Mouse (Mus musculus) embryonic facial prominence, embryonic 15.5 days (tissue): ENCODE measurements around the gene Prmt7. TPM values are rescaled to one million over a fixed set of nuclear protein-coding genes. Genes with fewer than 3 reads are reported as not detected.

Experiments used
- ATAC-seq: fragments of 200-750 bp; cut with Nextera tagmentation; 2 replicates; pipeline ENCODE4 v1.8.0; 2017; ENCODE audit warnings: low read depth, moderate TSS enrichment; ENCODE audit not compliant: insufficient number of reproducible peaks, low FRiP score, low TSS enrichment
- H3K27ac ChIP-seq: fragments of 300-500 bp; sonication (generic); replicated peaks from 2 replicates; pipeline ENCODE4 v1.5.1; 2015; ENCODE audit warnings: mild to moderate bottlenecking, inconsistent platforms
- H3K27me3 ChIP-seq: fragments of 300-500 bp; sonication (generic); 2 replicates; pipeline ENCODE4 v1.6.1; 2015; ENCODE audit warnings: inconsistent platforms
- H3K36me3 ChIP-seq: fragments of 300-500 bp; sonication (generic); 2 replicates; pipeline ENCODE4 v1.6.1; 2015; ENCODE audit warnings: mild to moderate bottlenecking, inconsistent platforms
- H3K4me1 ChIP-seq: fragments of 300-500 bp; sonication (generic); 2 replicates; pipeline ENCODE4 v1.6.1; 2015; ENCODE audit warnings: inconsistent platforms
- H3K4me2 ChIP-seq: fragments of 300-500 bp; sonication (generic); replicated peaks from 2 replicates; pipeline ENCODE4 v1.6.1; 2015; ENCODE audit warnings: mild to moderate bottlenecking, inconsistent platforms
- H3K4me3 ChIP-seq: fragments of 300-500 bp; sonication (generic); replicated peaks from 2 replicates; pipeline ENCODE4 v1.5.1; 2015; ENCODE audit warnings: mild to moderate bottlenecking, inconsistent platforms
- H3K9ac ChIP-seq: fragments of 300-500 bp; sonication (generic); 2 replicates; pipeline ENCODE4 v1.6.1; 2015; ENCODE audit warnings: inconsistent platforms
- H3K9me3 ChIP-seq: fragments of 300-500 bp; sonication (generic); replicated peaks from 2 replicates; pipeline ENCODE4 v1.6.1; 2016; ENCODE audit warnings: inconsistent platforms
- WGBS: fragments of 180-500 bp; shearing (Covaris S2); methylation state at CpG from one replicate; pipeline ENCODE4 v1.1.7; 2015; 5-methylcytosine and 5-hydroxymethylcytosine counted together
- polyA plus RNA-seq: library from polyadenylated mRNA; unstranded; fragments of >200 nt; fragmentation: Nextera tagmentation; extraction: Ambion mirVana; gene quantifications from 2 replicates; pipeline ENCODE4 v1.2.1, GENCODE M21; 2015

Gene Prmt7
- polyA plus RNA-seq, 1 experiment from 2014 or later, result 44.5 TPM

DNA sequence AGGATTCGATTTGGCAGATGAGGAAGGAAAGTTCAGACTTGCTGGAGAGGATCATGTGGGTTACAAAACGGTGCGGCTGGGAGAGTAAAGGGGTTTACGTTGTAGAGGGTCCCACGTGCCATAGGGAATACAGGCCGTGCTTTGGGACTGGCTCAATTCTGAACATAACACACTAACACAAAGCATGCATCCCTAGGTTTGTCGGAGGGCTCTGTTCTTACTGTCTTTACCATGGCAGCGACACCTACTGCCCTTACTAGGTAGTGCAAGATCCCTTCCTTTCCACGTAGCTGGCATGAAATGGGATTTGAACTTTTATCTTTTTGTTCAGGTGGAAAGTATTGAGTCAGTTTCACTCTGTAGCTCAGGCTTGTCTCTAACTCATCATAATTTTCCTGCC lies 15.9 kb downstream of the Prmt7 start:
- no peak overlapping the region for H3K4me3 ChIP-seq
- H3K4me1 ChIP-seq, result no peaks in the 10 kb centered on the region
- no peak overlapping the region for H3K4me2 ChIP-seq
- no peaks in the 10 kb centered on the region for H3K27me3 ChIP-seq
- no peak for ATAC-seq
- no peaks in the 10 kb centered on the region for H3K9me3 ChIP-seq
- H3K27ac ChIP-seq, result no peak overlapping the region
- no peak overlapping the region for H3K9ac ChIP-seq
- H3K36me3 ChIP-seq, result peaks cover 29% of the 10 kb centered on the region
- 36% methylated on average over 9 of the region's 9 CpGs for WGBS

DNA sequence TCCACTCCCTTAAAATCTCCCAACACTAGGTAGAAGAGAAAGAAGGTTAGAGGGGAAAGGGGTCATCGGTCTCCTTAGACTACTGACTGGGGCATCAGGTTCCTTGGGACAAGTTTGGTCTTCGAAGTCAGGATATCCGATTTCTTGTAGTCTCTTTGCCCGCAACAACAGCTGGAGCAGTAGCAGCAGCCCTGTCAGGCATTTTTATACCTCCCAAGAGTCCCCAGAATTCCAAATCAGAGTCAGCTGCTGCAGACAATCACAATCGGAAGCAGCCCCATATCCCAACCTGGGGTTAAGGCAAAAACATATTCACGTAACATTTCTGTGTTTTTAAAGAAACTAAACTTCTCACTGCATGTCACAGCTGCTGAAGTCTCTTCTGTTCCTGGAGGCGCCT lies 20.8 kb downstream of the Prmt7 start:
- Histone ChIP-seq H3K27ac (no peak overlapping the region), H3K9ac (no peak overlapping the region), H3K4me1 (no peaks in the 10 kb centered on the region), H3K9me3 (no peaks in the 10 kb centered on the region), H3K36me3 (peaks cover 29% of the 10 kb centered on the region), H3K4me3 (no peak overlapping the region), H3K27me3 (no peaks in the 10 kb centered on the region), H3K4me2 (no peak overlapping the region)
- 54% methylated on average over 7 of the region's 7 CpGs for WGBS
- no peak for ATAC-seq

DNA sequence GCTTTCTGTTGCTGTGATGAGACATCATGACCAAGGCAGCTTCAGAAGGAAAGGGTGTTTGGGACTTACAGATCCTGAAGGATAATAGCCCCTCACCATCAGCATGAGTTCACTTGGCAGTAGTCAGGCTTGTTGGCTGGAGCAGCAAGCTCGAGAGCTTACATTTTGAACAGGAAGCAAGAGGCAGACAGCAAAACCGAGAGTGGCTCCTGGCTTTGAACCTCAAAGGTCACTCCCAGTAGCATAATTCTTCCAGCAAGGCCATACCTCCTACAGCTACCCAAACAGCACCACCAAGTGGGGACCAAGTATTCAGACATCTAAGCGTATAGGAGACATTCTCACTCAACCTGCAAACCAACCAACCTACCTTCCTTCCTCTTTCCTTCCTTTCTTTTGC lies 22.0 kb downstream of the Prmt7 start:
- no peak overlapping the region for H3K27ac ChIP-seq
- no peak overlapping the region for H3K9ac ChIP-seq
- H3K4me3 ChIP-seq, result no peak overlapping the region
- no peaks in the 10 kb centered on the region for H3K27me3 ChIP-seq
- no peak overlapping the region for H3K4me2 ChIP-seq
- peaks cover 39% of the 10 kb centered on the region for H3K36me3 ChIP-seq
- H3K9me3 ChIP-seq, result no peaks in the 10 kb centered on the region
- 81% methylated on average over 3 of the region's 3 CpGs for WGBS
- ATAC-seq, result no peak
- no peaks in the 10 kb centered on the region for H3K4me1 ChIP-seq

DNA sequence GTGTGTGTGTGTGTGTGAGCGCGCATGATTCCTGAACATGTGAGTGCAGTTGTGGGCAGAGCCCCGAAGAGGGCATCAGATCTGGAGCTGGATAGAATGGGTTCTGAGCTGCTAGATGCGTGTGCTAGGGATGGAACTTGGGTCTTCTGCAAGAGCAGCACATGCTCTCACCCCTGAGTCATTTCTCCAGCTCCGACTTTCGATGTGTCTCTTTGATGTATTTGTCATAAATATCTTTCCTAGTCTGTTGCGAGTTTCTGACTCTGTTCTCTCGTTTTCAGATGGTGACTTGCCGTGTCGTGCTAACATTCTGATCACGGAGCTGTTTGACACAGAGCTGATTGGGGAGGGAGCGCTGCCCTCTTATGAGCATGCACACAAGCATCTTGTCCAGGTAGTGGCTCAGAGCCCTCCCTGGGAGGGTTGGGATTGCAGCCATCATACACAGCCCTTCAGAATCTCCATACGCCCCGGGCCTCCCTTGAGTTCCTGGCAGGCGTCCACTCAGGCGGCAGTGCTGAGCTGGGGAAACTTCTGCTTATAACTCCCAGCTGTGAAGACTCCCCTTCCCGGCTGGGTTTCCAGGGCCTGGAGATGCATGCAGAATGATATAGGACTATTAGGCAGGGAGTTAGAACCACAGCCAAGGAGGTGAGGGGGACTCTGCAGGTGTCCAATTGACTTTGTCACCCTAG lies 24.0 kb downstream of the Prmt7 start:
- no peak overlapping the region for H3K27ac ChIP-seq
- WGBS, result 76% methylated on average over 17 of the region's 17 CpGs

DNA sequence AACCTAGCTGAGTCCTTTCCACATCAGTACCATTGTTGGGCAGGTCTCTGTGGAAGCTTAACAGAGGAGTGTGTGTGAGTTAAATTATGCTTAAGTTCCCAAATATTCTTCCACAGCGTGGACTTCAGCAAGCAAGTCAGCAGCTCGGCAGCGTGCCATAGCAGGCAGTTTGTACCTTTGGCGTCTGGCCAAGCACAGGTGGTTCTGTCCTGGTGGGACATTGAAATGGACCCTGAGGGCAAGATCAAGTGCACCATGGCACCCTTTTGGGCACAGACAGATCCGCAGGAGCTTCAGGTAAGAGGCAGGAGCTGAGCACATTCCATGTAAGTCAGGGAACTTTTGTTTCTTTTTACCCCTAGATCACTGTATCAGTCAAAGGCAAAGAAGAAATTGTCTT lies 26.4 kb downstream of the Prmt7 start:
- Histone ChIP-seq H3K36me3 (peaks cover 56% of the 10 kb centered on the region), H3K4me1 (no peaks in the 10 kb centered on the region), H3K27ac (no peak overlapping the region), H3K9me3 (no peaks in the 10 kb centered on the region), H3K4me3 (no peak overlapping the region), H3K4me2 (no peak overlapping the region), H3K27me3 (no peaks in the 10 kb centered on the region), H3K9ac (no peak overlapping the region)
- no peak for ATAC-seq
- 70% methylated on average over 5 of the region's 5 CpGs for WGBS

More for the DNA sequence above, 24.0 kb downstream of the Prmt7 start:
- H3K27me3 ChIP-seq, result no peaks in the 10 kb centered on the region
- H3K4me2 ChIP-seq, result no peak overlapping the region
- no peak overlapping the region for H3K9ac ChIP-seq
- no peaks in the 10 kb centered on the region for H3K9me3 ChIP-seq
- H3K4me1 ChIP-seq, result no peaks in the 10 kb centered on the region
- no peak overlapping the region for H3K4me3 ChIP-seq
- no peak for ATAC-seq
- H3K36me3 ChIP-seq, result peaks cover 47% of the 10 kb centered on the region

DNA sequence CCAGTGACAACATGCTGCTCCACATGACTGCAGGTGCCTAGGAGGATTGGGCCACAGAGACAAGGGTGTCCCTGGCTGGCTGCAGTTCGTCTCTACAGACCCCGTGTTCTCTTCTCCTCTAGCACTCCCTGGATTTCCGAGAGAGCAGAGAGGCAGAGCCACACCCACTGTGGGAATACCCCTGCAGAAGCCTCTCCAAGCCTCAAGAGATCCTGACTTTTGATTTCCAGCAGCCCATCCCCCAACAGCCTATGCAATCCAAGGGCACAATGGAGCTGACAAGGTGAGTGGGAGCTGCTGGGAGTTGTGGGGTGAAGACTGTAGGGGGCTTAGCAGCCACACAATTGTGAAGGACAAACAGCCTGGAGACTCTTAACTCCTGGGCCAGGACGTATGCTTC lies 39.5 kb downstream of the Prmt7 start:
- no peaks in the 10 kb centered on the region for H3K27me3 ChIP-seq
- peaks cover 77% of the 10 kb centered on the region for H3K36me3 ChIP-seq

DNA sequence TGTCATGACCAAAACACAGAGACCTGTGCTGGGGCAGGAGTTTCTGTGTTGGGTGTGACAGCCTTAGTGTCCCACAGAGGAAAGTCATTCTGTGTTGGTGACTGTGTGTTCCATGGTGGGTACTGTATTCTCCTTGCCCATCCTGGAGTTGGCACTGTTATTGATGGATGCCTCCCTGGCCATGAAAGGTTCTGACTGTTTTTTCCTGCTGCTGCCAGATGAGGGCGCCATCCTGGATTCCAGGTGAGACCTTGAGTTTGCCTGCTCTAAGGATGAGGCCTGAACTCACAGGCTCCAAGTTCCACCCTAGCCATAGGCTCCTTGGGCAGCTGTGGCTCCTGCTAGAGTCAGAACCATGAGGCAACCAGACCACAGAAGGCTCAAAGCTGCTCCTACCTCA lies 47.4 kb downstream of the Prmt7 start:
- H3K27me3 ChIP-seq, result no peaks in the 10 kb centered on the region
- H3K27ac ChIP-seq, result no peak overlapping the region
- H3K36me3 ChIP-seq, result peaks cover 23% of the 10 kb centered on the region
- 0 out of 2 replicates have a peak, but pooled peaks cover 5% of the 10 kb centered on the region for H3K4me1 ChIP-seq
- no peak overlapping the region for H3K4me3 ChIP-seq
- ATAC-seq, result no peak
- no peak overlapping the region for H3K9ac ChIP-seq
- 30% methylated on average over 1 of the region's 1 CpGs for WGBS
- H3K4me2 ChIP-seq, result no peak overlapping the region
- no peaks in the 10 kb centered on the region for H3K9me3 ChIP-seq

More for the DNA sequence above, 39.5 kb downstream of the Prmt7 start:
- H3K27ac ChIP-seq, result no peak overlapping the region
- ATAC-seq, result no peak
- H3K9me3 ChIP-seq, result no peaks in the 10 kb centered on the region
- 67% methylated on average over 4 of the region's 4 CpGs for WGBS
- H3K4me2 ChIP-seq, result no peak overlapping the region
- H3K4me3 ChIP-seq, result no peak overlapping the region
- H3K9ac ChIP-seq, result no peak overlapping the region
- no peaks in the 10 kb centered on the region for H3K4me1 ChIP-seq

DNA sequence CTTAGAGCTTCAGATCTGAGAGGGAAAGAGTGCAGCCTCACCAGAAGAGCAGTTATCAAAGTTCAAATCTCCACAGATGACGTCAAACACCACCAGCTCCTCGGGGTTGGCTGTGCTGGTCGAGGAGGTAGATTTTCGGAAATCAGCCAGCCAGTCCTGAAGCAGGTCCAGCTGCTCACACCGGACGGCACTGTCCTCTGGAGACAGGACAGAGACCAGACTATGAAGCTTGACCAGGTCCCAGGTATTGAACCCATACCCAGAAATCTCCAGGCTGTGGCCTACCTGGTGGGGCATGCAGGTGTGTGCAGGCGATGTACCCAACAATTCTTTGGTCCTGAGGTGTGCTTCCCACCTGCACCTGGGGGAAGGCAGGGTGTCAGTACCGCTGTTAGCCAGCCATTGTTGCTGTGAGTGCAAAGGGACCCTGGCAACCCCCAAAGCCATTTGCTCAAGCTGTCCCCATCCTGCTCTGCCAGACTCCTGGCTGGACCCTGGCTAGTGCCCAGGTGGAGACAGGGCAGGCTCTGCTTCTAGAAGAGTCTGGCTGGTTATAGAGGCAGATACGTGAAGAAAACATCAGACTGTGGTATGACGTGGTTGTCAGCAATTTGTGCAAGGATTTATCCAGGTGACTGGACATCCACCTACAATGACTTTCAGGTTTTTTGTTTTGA lies 49.0 kb downstream of the Prmt7 start:
- H3K9me3 ChIP-seq, result no peaks in the 10 kb centered on the region
- H3K27me3 ChIP-seq, result no peaks in the 10 kb centered on the region
- no peak overlapping the region for H3K27ac ChIP-seq
- 85% methylated on average over 10 of the region's 10 CpGs for WGBS
- ATAC-seq, result no peak
- H3K36me3 ChIP-seq, result peaks cover 16% of the 10 kb centered on the region; the same call in 1 of the 2 replicates
- H3K4me2 ChIP-seq, result no peak overlapping the region
- 0 out of 2 replicates have a peak, but pooled peaks cover 5% of the 10 kb centered on the region for H3K4me1 ChIP-seq
- no peak overlapping the region for H3K4me3 ChIP-seq
- no peak overlapping the region for H3K9ac ChIP-seq

DNA sequence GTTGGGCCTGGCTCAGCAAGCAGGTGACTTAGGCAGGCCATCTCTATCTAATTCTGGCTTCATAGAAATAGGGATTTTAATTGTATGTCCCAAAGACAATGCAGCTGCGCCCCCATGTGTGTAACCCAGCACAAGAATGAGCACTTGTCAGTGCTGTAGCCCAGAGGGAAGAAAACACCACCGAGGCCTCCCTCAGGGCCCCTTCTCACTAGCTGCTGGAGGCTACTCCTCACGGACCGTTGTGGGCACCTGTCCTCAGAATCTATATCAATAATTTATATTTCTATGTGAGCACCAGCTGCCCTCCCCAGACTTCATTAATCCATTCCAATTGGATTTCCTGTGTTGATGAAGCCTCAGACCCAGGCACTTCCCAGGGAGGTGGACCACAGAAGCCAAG lies 50.2 kb downstream of the Prmt7 start:
- no peak overlapping the region for H3K27ac ChIP-seq
- no peak overlapping the region for H3K9ac ChIP-seq
- H3K36me3 ChIP-seq, result peaks cover 16% of the 10 kb centered on the region; the same call in 1 of the 2 replicates
- no peaks in the 10 kb centered on the region for H3K27me3 ChIP-seq
- H3K4me1 ChIP-seq, result 0 out of 2 replicates have a peak, but pooled peaks cover 5% of the 10 kb centered on the region
- H3K4me2 ChIP-seq, result no peak overlapping the region
- ATAC-seq, result no peak
- no peaks in the 10 kb centered on the region for H3K9me3 ChIP-seq
- H3K4me3 ChIP-seq, result no peak overlapping the region
- 68% methylated on average over 4 of the region's 4 CpGs for WGBS

DNA sequence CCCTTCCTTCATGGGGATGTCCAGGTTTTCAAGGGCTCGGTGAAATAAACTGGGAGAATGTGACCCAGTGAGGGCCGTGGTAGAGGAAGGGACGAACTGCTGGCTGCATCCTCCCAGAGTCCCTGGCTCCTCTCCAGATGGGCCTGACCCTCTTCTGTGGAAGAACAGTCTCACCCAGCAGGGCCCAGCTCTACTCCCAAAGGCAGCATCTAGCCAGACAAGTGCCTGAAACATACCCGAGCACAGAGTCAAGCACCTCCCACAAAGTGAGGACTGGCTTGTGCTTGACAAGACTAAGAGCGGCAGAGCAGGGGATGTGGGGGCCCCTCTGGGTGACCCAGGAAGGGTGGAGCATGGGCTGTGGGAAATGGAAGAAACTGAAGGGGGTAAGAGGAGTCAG lies 51.6 kb downstream of the Prmt7 start:
- no peak; the same call in 1 of the 2 replicates for ATAC-seq
- H3K36me3 ChIP-seq, result peaks cover 16% of the 10 kb centered on the region; the same call in 1 of the 2 replicates
- H3K9me3 ChIP-seq, result no peaks in the 10 kb centered on the region
- no peak overlapping the region for H3K4me3 ChIP-seq
- 0 out of 2 replicates have a peak, but pooled peaks cover 5% of the 10 kb centered on the region for H3K4me1 ChIP-seq
- no peaks in the 10 kb centered on the region for H3K27me3 ChIP-seq
- H3K27ac ChIP-seq, result no peak overlapping the region
- WGBS, result 51% methylated on average over 5 of the region's 5 CpGs
- H3K9ac ChIP-seq, result no peak overlapping the region
- no peak overlapping the region for H3K4me2 ChIP-seq

DNA sequence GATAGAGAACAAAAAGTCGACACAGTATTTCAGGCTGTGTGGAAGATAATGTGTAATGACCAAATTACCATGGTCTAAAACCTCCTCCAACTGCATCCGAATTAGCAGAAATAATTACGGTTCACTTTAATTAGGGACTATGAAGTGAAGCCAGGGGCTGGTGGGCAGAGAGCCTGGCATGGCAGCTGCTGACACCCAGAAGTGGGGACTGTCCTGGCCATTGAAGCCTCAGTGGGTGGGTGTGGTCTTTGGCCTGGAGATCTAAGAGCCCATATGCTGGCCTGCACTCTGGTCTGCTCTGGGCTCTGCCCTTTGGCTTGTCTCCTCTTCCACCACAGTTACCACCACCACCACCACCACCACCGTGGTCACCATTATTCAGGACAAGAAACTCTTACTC lies 53.2 kb downstream of the Prmt7 start:
- H3K36me3 ChIP-seq, result peaks cover 9% of the 10 kb centered on the region; the same call in 1 of the 2 replicates
- H3K9ac ChIP-seq, result no peak overlapping the region
- ATAC-seq, result no peak
- H3K27me3 ChIP-seq, result no peaks in the 10 kb centered on the region
- no peaks in the 10 kb centered on the region for H3K9me3 ChIP-seq
- peaks cover 6% of the 10 kb centered on the region; the same call in 1 of the 2 replicates for H3K4me1 ChIP-seq
- no peak overlapping the region for H3K27ac ChIP-seq
- 75% methylated on average over 4 of the region's 4 CpGs for WGBS
- H3K4me2 ChIP-seq, result no peak overlapping the region
- H3K4me3 ChIP-seq, result no peak overlapping the region
